Mouse (Mus musculus) E14TG2a.4 (cell line): ENCODE data around the gene Tm4sf20.
A peak's percentile ranks its signal among the peaks of the same experiment; 100 is the strongest.

Source experiments
- H3K27me3 ChIP-seq: 2 replicates; pipeline ENCODE4 v1.6.1; 2014; ENCODE audit warnings: low read length, control low read depth; ENCODE audit not compliant: insufficient read depth
- H3K36me3 ChIP-seq: 2 replicates; pipeline ENCODE4 v1.6.1; 2014; ENCODE audit warnings: low read length, control low read depth; ENCODE audit not compliant: insufficient read depth
- H3K4me1 ChIP-seq: replicated peaks from 2 replicates; pipeline ENCODE4 v1.6.1; 2014; ENCODE audit warnings: low read depth, low read length, control low read depth
- H3K4me3 ChIP-seq: replicated peaks from 2 replicates; pipeline ENCODE4 v1.5.1; 2014; ENCODE audit warnings: mild to moderate bottlenecking, low read length
- H3K9me3 ChIP-seq: 2 replicates; pipeline ENCODE4 v1.6.1; 2014; ENCODE audit warnings: low read length, control low read depth
- CTCF ChIP-seq: conservative IDR thresholded peaks from 2 replicates; pipeline ENCODE4 v1.5.1; 2014; ENCODE audit warnings: low read length
- NANOG ChIP-seq: IDR thresholded peaks from 2 replicates; pipeline ENCODE4 v1.6.1; 2014; ENCODE audit warnings: borderline replicate concordance, low read length, mixed read lengths
- POU5F1 ChIP-seq: IDR thresholded peaks from 2 replicates; pipeline ENCODE4 v1.6.1; 2014; ENCODE audit warnings: low read length, borderline replicate concordance

The Tm4sf20 gene

DNA sequence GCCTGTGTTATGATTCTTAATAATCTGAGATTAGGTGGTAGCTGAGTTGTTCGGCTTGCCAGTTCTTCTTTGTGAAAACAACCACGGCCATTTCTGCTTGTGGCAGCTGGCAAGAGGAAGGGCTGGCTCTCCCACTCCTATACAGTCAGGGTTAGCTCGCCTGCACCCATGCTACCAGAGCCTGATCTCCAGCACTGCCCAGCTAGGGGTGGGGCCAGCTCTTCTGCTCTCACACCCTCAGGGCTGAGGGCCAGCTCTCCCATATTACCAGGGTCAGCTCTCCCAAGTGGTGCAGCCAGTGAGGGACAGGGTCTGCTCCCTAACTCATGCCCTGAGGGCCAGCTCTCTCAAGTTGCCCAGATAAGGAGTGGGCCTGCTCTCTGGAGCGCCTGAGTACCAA lies 4.2 kb upstream of the Tm4sf20 start:
- Histone ChIP-seq H3K4me1 (0 out of 2 replicates have a peak, but pooled peaks cover 3% of the 10 kb centered on the region), H3K9me3 (peaks cover 12% of the 10 kb centered on the region), H3K36me3 (no peaks in the 10 kb centered on the region), H3K27me3 (no peaks in the 10 kb centered on the region), H3K4me3 (no peak overlapping the region)
- TF ChIP-seq NANOG: no peak
- TF ChIP-seq CTCF: no peak
- TF ChIP-seq POU5F1: no peak

DNA sequence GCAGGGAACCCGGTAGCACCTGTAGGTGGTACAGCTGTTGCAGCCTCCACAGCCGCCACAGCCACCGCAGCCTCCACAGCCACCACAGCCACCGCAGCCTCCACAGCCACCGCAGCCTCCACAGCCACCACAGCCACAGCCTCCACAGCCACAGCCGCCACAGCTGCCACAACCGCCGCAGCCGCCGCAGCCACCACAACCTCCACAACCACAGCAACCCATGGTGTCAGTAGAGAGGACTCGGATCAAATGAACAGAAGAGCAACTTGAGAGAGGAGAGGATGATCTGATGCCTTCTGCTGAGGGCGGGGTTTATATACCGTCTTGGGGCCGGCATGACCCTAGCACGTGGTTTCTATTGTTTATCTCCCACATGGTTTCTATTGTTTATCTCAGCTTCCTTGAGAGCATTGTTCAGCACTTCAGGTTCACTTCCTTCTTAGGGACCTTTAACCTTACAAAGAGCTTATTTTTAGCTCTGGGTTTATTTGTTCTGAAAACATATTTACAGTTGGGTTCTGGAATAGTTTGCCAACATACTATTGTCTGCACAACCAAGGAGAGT lies 2.8 kb upstream of the Tm4sf20 start, which contains the start of gene Gm47791:
Gene Gm47791, minus strand, starts transcription at position 222 of the 565 bp plus-strand sequence.
- no peaks in the 10 kb centered on the region for H3K27me3 ChIP-seq
- H3K9me3 ChIP-seq: peaks cover 12% of the 10 kb centered on the region
- peak within 1 kb of the TSS; percentile 59 for H3K4me3 ChIP-seq
- H3K36me3 ChIP-seq: no peaks in the 10 kb centered on the region
- TF ChIP-seq NANOG (no peak), POU5F1 (no peak), CTCF (no peak)
- 0 out of 2 replicates have a peak, but pooled peaks cover 3% of the 10 kb centered on the region for H3K4me1 ChIP-seq

DNA sequence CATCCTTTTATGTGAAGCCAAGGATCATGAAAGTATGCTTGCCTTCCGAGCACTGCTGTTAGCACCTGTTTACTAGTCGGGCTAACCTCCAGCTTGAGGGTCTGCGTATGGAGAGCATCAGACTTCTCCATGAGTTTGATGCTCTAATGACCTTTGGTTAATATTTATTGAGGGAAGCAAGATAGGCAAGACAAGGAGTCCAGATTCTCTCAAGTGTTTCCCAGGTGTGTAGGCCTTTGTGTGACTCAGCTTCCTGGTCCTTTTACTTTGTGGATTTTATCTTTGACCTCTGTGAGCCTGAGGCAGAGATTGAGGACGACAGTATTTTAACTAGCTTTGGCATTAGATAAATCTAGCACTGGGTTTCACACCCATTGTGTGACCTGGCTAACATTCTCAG lies 1.6 kb downstream of the Tm4sf20 start:
- Histone ChIP-seq H3K27me3 (no peaks in the 10 kb centered on the region), H3K36me3 (no peaks in the 10 kb centered on the region), H3K9me3 (peaks cover 4% of the 10 kb centered on the region; the same call in 1 of the 2 replicates), H3K4me3 (no peak overlapping the region), H3K4me1 (0 out of 2 replicates have a peak, but pooled peaks cover 3% of the 10 kb centered on the region)
- TF ChIP-seq CTCF (no peak), NANOG (no peak), POU5F1 (no peak)

DNA sequence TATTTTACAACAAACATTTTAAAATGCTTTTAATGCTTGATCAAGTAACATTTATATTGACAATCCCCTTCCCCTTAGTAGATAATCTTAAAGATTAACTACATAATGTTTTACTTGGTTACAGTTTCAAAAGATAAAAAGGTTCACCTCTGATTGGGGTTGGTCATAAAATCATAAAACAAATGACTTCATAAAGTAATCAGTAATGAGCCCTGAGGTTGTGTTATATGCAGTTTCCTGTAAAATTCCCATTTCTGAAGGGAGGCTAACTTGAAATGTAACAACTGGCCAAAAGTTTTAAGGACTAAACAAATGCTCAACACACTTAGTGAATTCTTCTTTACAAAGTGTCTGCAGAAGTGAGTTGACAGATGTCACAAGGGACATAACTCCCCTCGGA lies 2.0 kb downstream of the Tm4sf20 start:
- Histone ChIP-seq H3K4me1 (0 out of 2 replicates have a peak, but pooled peaks cover 1% of the 10 kb centered on the region), H3K36me3 (no peaks in the 10 kb centered on the region), H3K9me3 (no peaks in the 10 kb centered on the region), H3K27me3 (no peaks in the 10 kb centered on the region), H3K4me3 (no peak overlapping the region)
- no peak for TF ChIP-seq CTCF
- TF ChIP-seq POU5F1: no peak
- no peak for TF ChIP-seq NANOG

DNA sequence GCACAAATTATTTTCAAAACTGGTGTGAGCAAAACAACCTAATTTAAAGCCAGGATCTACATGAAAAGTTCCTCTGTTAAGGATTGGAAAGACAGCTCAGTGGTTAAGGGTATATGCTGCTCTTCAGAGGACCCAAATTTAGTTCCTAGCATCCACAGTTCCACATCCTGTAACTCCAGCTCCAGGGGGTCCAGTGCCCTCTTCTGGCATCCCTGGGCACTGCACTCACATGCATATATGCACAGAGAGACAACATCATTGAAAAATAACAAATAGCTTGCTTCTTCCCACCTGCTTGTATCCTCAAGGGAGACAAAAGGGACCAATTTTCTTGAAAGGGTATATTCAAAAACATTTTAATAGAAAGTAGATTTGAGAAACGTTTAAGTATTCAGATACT lies 6.0 kb downstream of the Tm4sf20 start:
- Histone ChIP-seq H3K9me3 (no peaks in the 10 kb centered on the region), H3K27me3 (no peaks in the 10 kb centered on the region), H3K36me3 (no peaks in the 10 kb centered on the region), H3K4me3 (no peak overlapping the region), H3K4me1 (no peaks in the 10 kb centered on the region)
- no peak for TF ChIP-seq POU5F1
- TF ChIP-seq CTCF: peak; percentile 74

DNA sequence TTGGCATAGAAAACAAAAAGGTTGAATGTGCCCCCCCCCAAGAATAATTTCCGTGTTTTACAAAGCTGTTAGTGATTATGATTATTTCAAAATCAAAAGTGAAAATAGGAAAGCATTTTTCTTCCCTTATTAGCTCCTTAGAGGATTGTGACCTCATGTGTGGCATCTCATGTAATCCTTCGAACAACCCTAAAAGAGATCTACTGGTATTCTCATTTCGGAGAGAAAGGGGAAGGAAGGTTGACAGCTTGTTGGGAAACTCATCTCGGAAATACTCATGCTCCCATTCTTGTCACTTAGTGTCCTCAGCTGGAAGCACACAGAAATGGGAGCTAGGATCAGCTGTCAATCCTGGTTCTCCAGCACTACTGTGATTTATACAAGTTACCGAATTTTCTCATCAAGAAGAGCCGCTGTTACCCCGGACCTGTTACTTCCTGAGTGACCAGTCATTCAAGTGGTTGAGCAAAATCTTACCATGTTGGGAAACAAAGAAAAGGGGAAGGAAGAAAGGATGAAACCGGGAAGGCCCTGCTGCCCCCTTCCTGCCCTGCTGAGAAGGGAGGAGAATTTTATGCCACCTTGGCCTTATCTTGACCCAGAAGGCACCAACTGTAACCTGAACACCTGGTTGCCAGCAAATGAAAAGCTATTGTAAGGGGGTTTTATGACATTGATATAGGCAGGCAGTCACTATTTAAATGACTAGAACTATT lies 6.6 kb downstream of the Tm4sf20 start:
- H3K9me3 ChIP-seq: no peaks in the 10 kb centered on the region
- peaks cover 3% of the 10 kb centered on the region; the same call in 1 of the 2 replicates for H3K36me3 ChIP-seq
- no peak for TF ChIP-seq POU5F1
- no peak for TF ChIP-seq NANOG
- no peak for TF ChIP-seq CTCF

DNA sequence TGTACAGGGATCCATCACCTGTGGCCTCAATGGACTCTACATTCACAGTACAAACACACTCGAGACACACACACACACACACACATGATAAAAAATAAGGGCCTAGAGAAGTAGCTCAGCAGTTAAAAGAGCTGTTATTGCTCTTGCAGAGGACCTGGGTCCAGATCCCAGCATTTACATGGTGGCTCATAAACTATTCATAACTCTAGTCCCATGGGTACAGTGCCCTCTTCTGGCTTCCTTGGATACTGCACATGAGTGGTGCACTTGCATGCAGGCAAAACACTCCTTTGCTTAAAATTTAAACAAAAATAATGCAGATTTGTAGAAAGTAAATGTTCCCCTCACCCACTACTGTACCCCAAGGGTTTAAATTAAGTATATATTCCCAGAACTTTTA lies 8.7 kb downstream of the Tm4sf20 start:
- Histone ChIP-seq H3K9me3 (no peaks in the 10 kb centered on the region), H3K27me3 (no peaks in the 10 kb centered on the region), H3K4me1 (no peaks in the 10 kb centered on the region), H3K4me3 (no peak overlapping the region), H3K36me3 (peaks cover 21% of the 10 kb centered on the region)
- TF ChIP-seq CTCF (peak; percentile 84), POU5F1 (no peak)

More for the DNA sequence above, 6.6 kb downstream of the Tm4sf20 start:
- H3K4me1 ChIP-seq: no peaks in the 10 kb centered on the region
- H3K4me3 ChIP-seq: no peak overlapping the region
- H3K27me3 ChIP-seq: no peaks in the 10 kb centered on the region

DNA sequence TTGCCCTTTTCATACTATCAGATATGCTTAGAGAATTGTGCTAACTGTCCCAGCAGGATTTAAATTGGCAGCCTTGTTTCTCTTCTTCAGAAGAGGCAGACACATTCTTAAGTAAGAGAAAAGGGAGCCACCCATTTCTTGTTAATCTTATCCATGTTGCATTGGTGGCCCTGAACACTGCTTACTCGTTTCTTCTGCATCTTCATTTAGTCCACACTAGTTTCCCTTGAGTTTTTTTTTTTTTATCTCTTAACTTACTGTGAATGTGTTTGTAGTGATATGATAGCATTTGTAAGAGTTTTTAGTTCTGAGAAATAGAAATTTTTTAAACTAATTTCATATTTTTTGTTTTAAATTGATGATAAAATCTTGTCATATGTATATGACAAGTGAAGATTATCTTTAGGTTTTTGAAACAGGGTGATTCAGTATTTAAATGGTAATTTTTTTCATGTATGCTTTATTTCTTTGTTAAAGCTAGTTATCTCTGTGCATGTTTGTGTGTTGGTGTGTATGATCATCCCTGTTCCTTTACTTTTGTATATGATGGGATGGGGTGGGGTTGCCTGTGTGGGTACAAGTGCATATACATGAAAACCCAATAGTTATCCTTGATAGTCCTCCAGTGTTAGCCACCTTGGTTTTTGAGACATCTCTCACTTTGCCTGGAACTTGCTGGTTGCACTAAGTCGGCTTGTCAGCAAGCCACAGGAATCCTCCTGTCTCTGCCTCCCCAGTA lies 20.4 kb downstream of the Tm4sf20 start:
- TF ChIP-seq POU5F1: no peak
- H3K4me3 ChIP-seq: no peak overlapping the region
- H3K36me3 ChIP-seq: peaks cover 22% of the 10 kb centered on the region
- no peaks in the 10 kb centered on the region for H3K27me3 ChIP-seq
- H3K9me3 ChIP-seq: no peaks in the 10 kb centered on the region
- H3K4me1 ChIP-seq: no peaks in the 10 kb centered on the region

DNA sequence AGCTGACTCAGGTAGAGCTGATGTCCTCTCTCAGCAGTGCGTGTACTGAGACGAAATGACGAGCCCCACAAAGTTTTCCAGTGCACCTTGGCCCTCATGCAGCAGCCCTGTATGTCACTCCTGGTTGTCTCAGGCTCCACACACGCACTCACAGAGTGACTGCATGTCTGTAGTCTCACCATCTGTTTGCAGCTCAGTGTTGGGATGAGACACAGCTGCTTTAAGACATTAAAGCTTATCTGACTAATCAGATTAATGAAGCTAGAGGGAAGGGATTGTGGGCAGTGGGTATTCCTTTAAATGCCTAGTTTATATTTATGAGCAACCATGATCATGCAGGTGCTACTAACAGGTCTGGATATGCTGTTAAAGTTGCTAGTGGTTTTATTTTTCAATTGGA lies 21.9 kb downstream of the Tm4sf20 start:
- H3K36me3 ChIP-seq: peaks cover 23% of the 10 kb centered on the region
- H3K27me3 ChIP-seq: no peaks in the 10 kb centered on the region
- no peak overlapping the region for H3K4me3 ChIP-seq
- no peaks in the 10 kb centered on the region for H3K9me3 ChIP-seq
- TF ChIP-seq NANOG (no peak), CTCF (no peak), POU5F1 (no peak)
- H3K4me1 ChIP-seq: no peaks in the 10 kb centered on the region
